Mouse (Mus musculus) CH12.LX (cell line): ENCODE measurements around the gene Gm21983. TPM values are rescaled to one million over a fixed set of nuclear protein-coding genes. Genes with fewer than 3 reads are reported as not detected.

ENCODE experiments used
- DNase-seq: peaks from one replicate; pipeline ENCODE4 v3.0.0-alpha.2; 2013; ENCODE audit errors: extremely low read depth
- H3K27ac ChIP-seq: 2 replicates; pipeline ENCODE4 v1.5.1; 2012; ENCODE audit warnings: low read depth, mild to moderate bottlenecking, control low read depth, moderate library complexity; ENCODE audit not compliant: insufficient read depth
- H3K27me3 ChIP-seq: replicated peaks from 2 replicates; pipeline ENCODE3; 2012; ENCODE audit warnings: inconsistent platforms
- H3K36me3 ChIP-seq, 2 experiments: replicated peaks in 1 of 2; 2 replicates each; pipeline versions ENCODE3 to v1.6.1; 2012; ENCODE audit warnings: inconsistent platforms in 1 of 2, low read length in 1 of 2, mild to moderate bottlenecking in 1 of 2, mixed read lengths in 1 of 2, moderate library complexity in 1 of 2; ENCODE audit not compliant: control insufficient read depth in 1 of 2, insufficient read depth in 1 of 2
- H3K4me1 ChIP-seq, 2 experiments: 2 replicates each; pipeline ENCODE4 v1.6.1; 2012; ENCODE audit warnings: inconsistent platforms in 1 of 2, moderate library complexity in 1 of 2; ENCODE audit not compliant: insufficient read depth in 2 of 2, control insufficient read depth in 1 of 2
- H3K4me2 ChIP-seq: 2 replicates; pipeline ENCODE4 v1.6.1; 2012; ENCODE audit warnings: low read depth, mild to moderate bottlenecking, control low read depth; ENCODE audit not compliant: poor library complexity, insufficient read depth, severe bottlenecking
- H3K4me3 ChIP-seq, 3 experiments: fragments of 150-350 bp in 1 of 3; sonication (generic) in 1 of 3; replicated peaks in 1 of 3; 2 replicates each; pipeline versions ENCODE3 to v1.5.1; 2011 to 2012; ENCODE audit warnings: low read depth in 2 of 3, low read length in 2 of 3, mild to moderate bottlenecking in 2 of 3, moderate library complexity in 2 of 3, control low read depth in 1 of 3, improper control_type of control experiment in 1 of 3, inconsistent platforms in 1 of 3, mixed read lengths in 1 of 3; ENCODE audit not compliant: poor library complexity in 1 of 3
- H3K79me2 ChIP-seq: replicated peaks from 2 replicates; pipeline ENCODE4 v1.6.1; 2012; ENCODE audit warnings: mild to moderate bottlenecking, moderate library complexity; ENCODE audit not compliant: control insufficient read depth, poor library complexity, insufficient read depth, severe bottlenecking; ENCODE audit errors: extremely low read depth
- H3K9ac ChIP-seq: 2 replicates; pipeline ENCODE4 v1.6.1; 2012; ENCODE audit warnings: low read depth, mild to moderate bottlenecking, control low read depth, moderate library complexity; ENCODE audit not compliant: insufficient read depth
- H3K9me3 ChIP-seq: replicated peaks from 2 replicates; pipeline ENCODE3; 2012; ENCODE audit warnings: low read length, inconsistent platforms, mixed read lengths
- BHLHE40 ChIP-seq: IDR thresholded peaks from 2 replicates; pipeline ENCODE4 v1.6.1; 2011; ENCODE audit warnings: mild to moderate bottlenecking, low read depth, low read length, improper control_type of control experiment
- CHD2 ChIP-seq: IDR thresholded peaks from 2 replicates; pipeline ENCODE4 v1.6.1; 2011; ENCODE audit warnings: low read length, improper control_type of control experiment
- ELF1 ChIP-seq: IDR thresholded peaks from 2 replicates; pipeline ENCODE4 v1.6.1; 2014; ENCODE audit warnings: low read depth, mild to moderate bottlenecking, inconsistent platforms, low read length, improper control_type of control experiment
- GABPA ChIP-seq: IDR thresholded peaks from 2 replicates; pipeline ENCODE4 v1.6.1; 2012; ENCODE audit warnings: low read depth, low read length, improper control_type of control experiment, inconsistent platforms; ENCODE audit not compliant: insufficient replicate concordance
- JUND ChIP-seq: conservative IDR thresholded peaks from 2 replicates; pipeline ENCODE4 v1.6.1; 2011; ENCODE audit warnings: low read depth, low read length, improper control_type of control experiment
- MAX ChIP-seq: IDR thresholded peaks from 2 replicates; pipeline ENCODE4 v1.6.1; 2011; ENCODE audit warnings: low read length, improper control_type of control experiment
- MEF2A ChIP-seq: IDR thresholded peaks from 2 replicates; pipeline ENCODE4 v1.6.1; 2014; ENCODE audit warnings: low read depth, mild to moderate bottlenecking, inconsistent platforms, low read length, improper control_type of control experiment, borderline replicate concordance
- MXI1 ChIP-seq: IDR thresholded peaks from 2 replicates; pipeline ENCODE4 v1.6.1; 2011; ENCODE audit warnings: mild to moderate bottlenecking, low read depth, low read length, improper control_type of control experiment
- NELFE ChIP-seq: IDR thresholded peaks from 2 replicates; pipeline ENCODE4 v1.6.1; 2011; ENCODE audit warnings: low read depth, low read length, improper control_type of control experiment
- TCF12 ChIP-seq: IDR thresholded peaks from 2 replicates; pipeline ENCODE4 v1.6.1; 2014; ENCODE audit warnings: low read depth, mild to moderate bottlenecking, inconsistent platforms, low read length, improper control_type of control experiment
- ZC3H11A ChIP-seq: IDR thresholded peaks from 2 replicates; pipeline ENCODE4 v1.6.1; 2012; ENCODE audit warnings: low read depth, mild to moderate bottlenecking, inconsistent platforms, low read length, improper control_type of control experiment
- ZKSCAN1 ChIP-seq: IDR thresholded peaks from 2 replicates; pipeline ENCODE4 v1.6.1; 2012; ENCODE audit warnings: low read depth, inconsistent platforms, low read length, improper control_type of control experiment, borderline replicate concordance
- ZMIZ1 ChIP-seq: IDR thresholded peaks from 2 replicates; pipeline ENCODE4 v1.6.1; 2012; ENCODE audit warnings: low read depth, mild to moderate bottlenecking, inconsistent platforms, low read length, improper control_type of control experiment
- dilution Hi-C: fragments of 300-500 bp; cut with MboI; formaldehyde crosslinking; loops from 2 replicates; pipeline ENCODE4 v1.14.3; 2020; ENCODE audit warnings: low sequenced_read_pairs; ENCODE audit not compliant: extremely low pct_unique_long_range_greater_than_20kb, extremely low pct_ligation_motif_present
- in situ Hi-C: fragments of 300-500 bp; cut with MboI; formaldehyde crosslinking; loops from 3 replicates; pipeline ENCODE4 v1.14.3; 2019; ENCODE audit warnings: low sequenced_read_pairs, low pct_ligation_motif_present, low pct_unique_long_range_greater_than_20kb, mixed read lengths
- polyA plus RNA-seq: library from polyadenylated mRNA; unstranded; fragments of >175 nt; gene quantifications from 2 replicates; pipeline ENCODE4 v1.2.1, GENCODE M21; 2012; ENCODE audit warnings: low read depth; ENCODE audit not compliant: insufficient read length
- total RNA-seq, 2 experiments: library from RNA; depleted of rRNA; stranded (reverse); fragments of 300-350 nt in 1 of 2; fragments of >200 nt in 1 of 2; gene quantifications; 2 replicates each; pipeline ENCODE4 v1.2.3; 2012 to 2014

The Gm21983 gene
- total and polyA plus RNA-seq, 3 experiments: 0.13 to 0.81 TPM; not detected in 1

DNA sequence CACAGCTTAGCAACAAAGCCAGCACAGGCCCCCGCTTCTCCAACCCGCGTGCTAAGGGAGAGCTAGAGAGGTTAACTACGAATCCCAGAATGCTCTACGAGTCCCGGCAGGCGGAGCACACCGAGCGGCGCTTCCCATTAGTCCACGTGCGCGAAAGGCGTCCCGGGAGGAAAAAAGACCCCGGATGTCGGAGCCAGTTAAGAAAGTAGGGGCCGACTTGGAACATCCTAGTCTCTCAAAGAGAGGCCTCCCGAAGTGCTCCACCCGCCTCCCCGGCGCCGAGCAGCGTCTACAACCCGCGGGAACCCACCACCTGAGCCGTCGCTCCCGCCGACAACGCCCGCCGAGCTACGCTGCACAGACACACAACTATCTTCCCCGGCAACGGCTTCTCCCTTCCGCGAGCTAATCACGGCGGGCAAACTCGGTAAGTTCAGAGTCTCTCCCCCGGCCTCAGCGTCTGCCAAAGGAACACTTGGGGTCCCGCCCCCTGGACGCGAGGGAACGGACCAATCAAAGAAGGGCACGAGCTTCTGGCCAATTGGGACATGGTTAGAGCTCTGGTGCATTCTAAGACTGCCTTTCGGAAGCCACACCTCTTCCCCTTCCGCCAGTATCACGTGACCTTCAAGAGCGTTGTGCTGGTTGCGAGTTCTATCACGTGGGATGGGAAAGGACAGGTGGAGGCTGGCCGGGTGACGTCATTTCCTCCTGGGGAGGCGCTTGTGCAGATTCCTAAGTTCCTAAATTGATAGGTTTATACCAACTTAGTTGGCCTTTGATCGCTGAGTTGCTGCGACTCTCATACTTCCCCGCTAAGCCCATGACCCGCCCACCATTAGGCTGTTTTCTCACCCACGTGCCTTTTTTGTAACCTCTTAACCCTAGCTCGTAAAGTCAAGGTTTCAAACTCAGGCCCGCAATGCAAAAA is 15.1 kb upstream of the Gm21983 start, which contains the start of the genes BC024978 and Snrpa (continued):
- TF ChIP-seq BHLHE40 (peak; percentile 94), TCF12 (peak; percentile 83), MXI1 (peak; percentile 92), ELF1 (peak; percentile 86)

DNA sequence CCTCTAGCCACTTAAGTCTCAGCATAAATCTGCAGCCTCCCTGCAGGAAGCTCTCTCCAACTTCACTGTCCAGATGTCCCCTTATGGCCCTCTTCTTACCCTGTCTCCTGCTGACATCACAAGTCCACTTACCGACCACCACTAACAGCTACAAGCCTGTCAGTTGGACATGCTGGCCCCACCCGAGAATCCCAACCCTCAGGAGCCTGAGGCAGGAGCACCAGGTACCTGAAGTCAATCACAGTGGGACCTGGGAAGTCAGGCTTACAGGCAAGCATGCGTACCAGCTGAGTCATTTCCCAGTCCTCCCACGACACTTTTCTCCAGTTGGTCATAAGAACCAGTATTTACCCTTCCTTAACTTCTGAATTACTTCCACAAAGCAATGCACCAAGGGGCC is 12.8 kb upstream of the Gm21983 start:
- H3K36me3 ChIP-seq: peaks cover 49 to 72% of the 10 kb centered on the region in 2 experiments
- no peak overlapping the region; the same call in 1 of the 2 replicates for H3K4me2 ChIP-seq
- TF ChIP-seq ZC3H11A (no peak), BHLHE40 (no peak), MAX (no peak), JUND (no peak), GABPA (no peak)
- in situ Hi-C loops (loop anchor here (5.0 kb wide), 1 partner anchor 34 kb away; the partner anchor contains the start of gene Itpkc), dilution Hi-C loops (no loop called here)
- peak overlapping the region in 1 of 3 experiments; percentile 20 for H3K4me3 ChIP-seq
- no peak for DNase-seq
- H3K9me3 ChIP-seq: peaks cover 8% of the 10 kb centered on the region
- H3K4me1 ChIP-seq: peaks cover 15 to 53% of the 10 kb centered on the region in 2 experiments
- no peak overlapping the region for H3K9ac ChIP-seq
- H3K27me3 ChIP-seq: no peaks in the 10 kb centered on the region
- no peak overlapping the region for H3K27ac ChIP-seq
- peaks cover 40% of the 10 kb centered on the region for H3K79me2 ChIP-seq

DNA sequence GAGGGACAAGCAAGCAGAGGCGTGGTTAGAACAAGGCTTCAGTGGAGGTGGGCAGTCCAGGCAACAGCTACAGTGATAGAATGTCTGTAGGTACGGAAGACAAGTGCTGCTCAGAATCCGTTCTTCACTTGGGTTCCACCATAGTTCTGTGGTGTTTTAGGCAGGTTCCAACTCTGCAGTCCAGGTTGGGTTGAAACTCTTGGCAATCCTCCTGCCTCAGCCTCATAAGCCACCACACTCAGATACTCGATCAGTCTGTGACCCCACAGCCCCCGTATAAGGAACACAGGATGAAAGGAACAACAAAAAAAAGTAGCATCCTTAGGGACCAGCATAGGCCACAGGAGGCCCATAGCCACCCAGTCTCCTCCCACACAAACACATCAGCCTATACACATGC is 11.5 kb upstream of the Gm21983 start:
- Histone ChIP-seq H3K36me3 (peaks cover 60 to 73% of the 10 kb centered on the region in 2 experiments), H3K4me2 (no peak overlapping the region), H3K79me2 (peaks cover 41% of the 10 kb centered on the region), H3K27ac (no peak overlapping the region), H3K9me3 (peaks cover 8% of the 10 kb centered on the region), H3K4me1 (peaks cover 15 to 40% of the 10 kb centered on the region in 2 experiments), H3K9ac (no peak overlapping the region), H3K27me3 (no peaks in the 10 kb centered on the region), H3K4me3 (no peak overlapping the region)
- in situ Hi-C loops (loop anchor here (5.0 kb wide), 1 partner anchor 35 kb away; the partner anchor contains the start of gene Itpkc), dilution Hi-C loops (no loop called here)
- no peak for DNase-seq
- no peak for TF ChIP-seq MEF2A
- no peak for TF ChIP-seq ZKSCAN1
- TF ChIP-seq CHD2: no peak
- TF ChIP-seq JUND: no peak
- TF ChIP-seq ZMIZ1: no peak
- no peak for TF ChIP-seq NELFE
